Mouse (Mus musculus): ENCODE data around the gene Fancb. TPM values are rescaled to one million over a fixed set of nuclear protein-coding genes. Genes with fewer than 3 reads are reported as not detected.

Fancb gene
- polyA plus RNA-seq, 1 experiment from 2014 or later = 8.2 TPM

Other genes with a start within 250 kb of the Fancb start
- gene Mospd2, start 217 bp upstream of the Fancb start, polyA plus RNA-seq (2016; fragmentation: Nextera tagmentation; extraction: Ambion mirVana) = 7.0 and 9.0 TPM in 2 replicates
- gene Gm17604, start 24.2 kb downstream of the Fancb start, polyA plus RNA-seq (2016; fragmentation: Nextera tagmentation; extraction: Ambion mirVana) = not detected in 2 replicates